Mouse (Mus musculus): ENCODE measurements around the gene Cav1. TPM values are rescaled to one million over a fixed set of nuclear protein-coding genes. Genes with fewer than 3 reads are reported as not detected.

Gene Cav1
- polyA plus RNA-seq, 1 experiment from 2014 or later: 75.0 TPM

DNA sequence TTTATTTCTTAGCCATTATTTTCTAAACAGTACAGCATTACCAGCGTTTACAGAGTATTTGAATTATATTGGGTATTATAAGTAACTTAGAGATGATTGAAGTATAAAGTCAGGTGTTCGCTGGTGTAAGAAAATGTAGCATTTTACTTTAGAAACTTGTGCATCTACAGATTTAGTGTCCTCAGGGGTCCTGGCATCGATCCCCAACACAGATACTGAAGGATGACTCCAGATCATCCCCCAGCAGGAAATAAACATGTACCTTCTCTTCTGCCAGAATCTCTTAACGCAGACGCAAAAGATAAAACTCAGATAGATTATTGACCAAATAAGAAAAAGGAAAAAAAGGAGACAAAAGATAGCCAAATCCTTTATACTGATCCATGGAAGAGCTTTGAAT, 68.2 kb downstream of the Cav1 start:
- Histone ChIP-seq H3K4me1 (replicated peaks) (no peaks in the 10 kb centered on the region), H3K27me3 (replicated peaks) (no peaks in the 10 kb centered on the region), H3K4me3 (no peak overlapping the region), H3K36me3 (no peaks in the 10 kb centered on the region), H3K4me2 (no peak overlapping the region), H3K9ac (no peak overlapping the region), H3K9me3 (replicated peaks) (no peaks in the 10 kb centered on the region), H3K27ac (ENCODE audit: poor library complexity, severe bottlenecking) (no peak overlapping the region)
- ATAC-seq (ENCODE audit: insufficient number of reproducible peaks, low FRiP score): no peak
- WGBS: 79% methylated on average over 5 of the region's 5 CpGs

DNA sequence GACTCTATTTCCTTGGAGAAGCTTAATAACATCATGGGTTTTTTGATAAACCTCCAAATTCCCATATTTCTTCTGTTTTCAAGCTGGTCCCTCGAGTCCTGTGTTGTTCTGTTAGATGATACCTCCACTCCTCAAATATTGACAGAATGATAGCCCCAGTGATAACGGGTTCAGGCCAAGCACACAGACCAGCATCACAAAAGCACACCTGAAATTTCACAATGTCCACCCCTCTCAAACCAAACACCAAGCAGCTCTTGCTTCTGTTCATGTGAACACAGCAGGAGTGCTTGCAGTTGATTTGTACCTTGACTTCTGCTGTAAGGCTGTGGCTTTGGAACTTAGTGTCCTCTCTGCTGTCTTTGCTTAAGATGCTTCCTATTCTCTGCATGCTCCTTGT, 71.2 kb downstream of the Cav1 start:
- Histone ChIP-seq H3K4me1 (replicated peaks) (no peaks in the 10 kb centered on the region), H3K4me2 (no peak overlapping the region), H3K4me3 (no peak overlapping the region), H3K9ac (no peak overlapping the region), H3K36me3 (no peaks in the 10 kb centered on the region), H3K9me3 (replicated peaks) (no peaks in the 10 kb centered on the region), H3K27me3 (replicated peaks) (no peaks in the 10 kb centered on the region), H3K27ac (ENCODE audit: poor library complexity, severe bottlenecking) (no peak overlapping the region)
- WGBS: 60% methylated on average over 2 of the region's 2 CpGs
- ATAC-seq (ENCODE audit: insufficient number of reproducible peaks, low FRiP score): no peak

- no peak for ATAC-seq (ENCODE audit: insufficient number of reproducible peaks, low FRiP score)
- Histone ChIP-seq H3K4me1 (replicated peaks) (no peaks in the 10 kb centered on the region), H3K27me3 (replicated peaks) (no peaks in the 10 kb centered on the region), H3K36me3 (no peaks in the 10 kb centered on the region), H3K27ac (ENCODE audit: poor library complexity, severe bottlenecking) (no peak overlapping the region), H3K9me3 (replicated peaks) (no peaks in the 10 kb centered on the region), H3K9ac (no peak overlapping the region), H3K4me3 (no peak overlapping the region), H3K4me2 (no peak overlapping the region)
- 86% methylated on average over 3 of the region's 3 CpGs for WGBS
These were observed 74.0 kb downstream of the Cav1 start for GRCm38 (mm10) chr6:17380102-17380501.

- Histone ChIP-seq H3K36me3 (no peaks in the 10 kb centered on the region), H3K4me1 (replicated peaks) (no peaks in the 10 kb centered on the region), H3K9ac (no peak overlapping the region), H3K9me3 (replicated peaks) (no peaks in the 10 kb centered on the region), H3K27ac (ENCODE audit: poor library complexity, severe bottlenecking) (no peak overlapping the region), H3K4me3 (no peak overlapping the region), H3K4me2 (no peak overlapping the region), H3K27me3 (replicated peaks) (no peaks in the 10 kb centered on the region)
- no peak for ATAC-seq (ENCODE audit: insufficient number of reproducible peaks, low FRiP score)
- WGBS: 76% methylated on average over 6 of the region's 6 CpGs
These were observed 75.6 kb downstream of the Cav1 start for GRCm38 (mm10) chr6:17381690-17382089.

- no peak overlapping the region for H3K4me2 ChIP-seq
- H3K9ac ChIP-seq: no peak overlapping the region
- H3K27ac ChIP-seq (ENCODE audit: poor library complexity, severe bottlenecking): no peak overlapping the region
- H3K4me1 ChIP-seq (replicated peaks): no peaks in the 10 kb centered on the region
- no peaks in the 10 kb centered on the region for H3K27me3 ChIP-seq (replicated peaks)
- H3K36me3 ChIP-seq: no peaks in the 10 kb centered on the region
- ATAC-seq (ENCODE audit: insufficient number of reproducible peaks, low FRiP score): no peak
- no peaks in the 10 kb centered on the region for H3K9me3 ChIP-seq (replicated peaks)
- H3K4me3 ChIP-seq: no peak overlapping the region
- WGBS: 65% methylated on average over 5 of the region's 5 CpGs
These were observed 79.4 kb downstream of the Cav1 start for GRCm38 (mm10) chr6:17385531-17385930.

- H3K9ac ChIP-seq: no peak overlapping the region
- no peaks in the 10 kb centered on the region for H3K27me3 ChIP-seq (replicated peaks)
- no peaks in the 10 kb centered on the region for H3K36me3 ChIP-seq
- no peak for ATAC-seq (ENCODE audit: insufficient number of reproducible peaks, low FRiP score)
- H3K4me3 ChIP-seq: no peak overlapping the region
- H3K4me1 ChIP-seq (replicated peaks): no peaks in the 10 kb centered on the region
- no peaks in the 10 kb centered on the region for H3K9me3 ChIP-seq (replicated peaks)
- WGBS: 77% methylated on average over 2 of the region's 2 CpGs
- H3K27ac ChIP-seq (ENCODE audit: poor library complexity, severe bottlenecking): no peak overlapping the region
- no peak overlapping the region for H3K4me2 ChIP-seq
These were observed 82.0 kb downstream of the Cav1 start for GRCm38 (mm10) chr6:17387991-17388710.

Other genes with a start within 250 kb of the Cav1 start
- gene Tes, start 241.2 kb upstream of the Cav1 start, polyA plus RNA-seq (2016; fragmentation: Nextera tagmentation; extraction: Ambion mirVana): 10.2 and 13.6 TPM in 2 replicates
- 19.1 and 22.5 TPM in 2 replicates for gene Cav2, start 25.1 kb upstream of the Cav1 start, polyA plus RNA-seq (2016; fragmentation: Nextera tagmentation; extraction: Ambion mirVana)
- 2.6 and 3.0 TPM in 2 replicates for gene Met, start 157.5 kb downstream of the Cav1 start, polyA plus RNA-seq (2016; fragmentation: Nextera tagmentation; extraction: Ambion mirVana)